Mouse (Mus musculus): Measurements from ENCODE around the gene Gtf3a. TPM values are rescaled to one million over a fixed set of nuclear protein-coding genes. Genes with fewer than 3 reads are reported as not detected.
A peak's percentile ranks its signal among the peaks of the same experiment; 100 is the strongest.

Gtf3a gene
- 82.3 and 85.5 TPM in 2 replicates for polyA plus RNA-seq (2016; fragmentation: Nextera tagmentation; extraction: Ambion mirVana)

DNA sequence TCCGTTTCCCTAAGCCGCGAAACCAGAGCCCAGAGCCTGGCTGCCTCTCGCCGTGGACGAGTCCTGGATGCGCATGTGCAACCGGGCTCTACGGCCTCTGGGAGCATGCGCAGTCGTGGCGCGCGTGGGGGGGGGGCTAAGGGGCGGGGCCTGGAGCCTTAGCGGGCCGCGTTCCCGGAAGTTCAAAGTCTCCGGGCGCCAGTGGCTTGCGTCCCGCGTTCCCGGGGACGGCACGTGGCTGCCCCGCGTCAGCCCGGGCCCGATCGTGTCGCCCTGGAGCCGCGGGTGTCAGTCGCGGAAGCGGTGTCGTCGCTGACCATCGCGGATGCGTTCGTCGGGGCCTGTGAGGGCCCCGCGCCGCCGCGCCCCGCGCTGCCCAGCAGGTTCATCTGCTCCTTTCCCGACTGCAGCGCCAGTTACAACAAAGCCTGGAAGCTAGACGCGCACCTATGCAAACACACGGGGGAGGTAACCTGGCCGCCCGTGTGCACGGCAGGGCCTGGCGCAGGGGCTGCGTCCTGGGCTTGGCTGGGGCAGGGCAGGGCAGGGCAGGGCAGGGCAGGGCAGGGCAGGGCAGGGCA is at the start of gene Gtf3a:
Gtf3a (plus strand) TSS at position 150 of the 581 bp plus-strand sequence.
- WGBS: under 1% methylated on average over 62 of the region's 62 CpGs
- Histone ChIP-seq H3K4me2 (peak within 1 kb of the TSS; percentile 89), H3K4me1 (replicated peaks) (peaks cover 11% of the 10 kb centered on the region; the same call in 1 of the 2 replicates), H3K9me3 (replicated peaks) (peaks cover 3% of the 10 kb centered on the region; the same call in 1 of the 2 replicates), H3K9ac (peak within 1 kb of the TSS; percentile 81), H3K27ac (ENCODE audit: poor library complexity, severe bottlenecking) (peak within 1 kb of the TSS; percentile 53; the same call in 1 of the 2 replicates), H3K4me3 (peak within 1 kb of the TSS; percentile 81), H3K36me3 (peaks cover 32% of the 10 kb centered on the region), H3K27me3 (replicated peaks) (no peaks in the 10 kb centered on the region)
- peak; percentile 94 for ATAC-seq (ENCODE audit: insufficient number of reproducible peaks, low FRiP score)

DNA sequence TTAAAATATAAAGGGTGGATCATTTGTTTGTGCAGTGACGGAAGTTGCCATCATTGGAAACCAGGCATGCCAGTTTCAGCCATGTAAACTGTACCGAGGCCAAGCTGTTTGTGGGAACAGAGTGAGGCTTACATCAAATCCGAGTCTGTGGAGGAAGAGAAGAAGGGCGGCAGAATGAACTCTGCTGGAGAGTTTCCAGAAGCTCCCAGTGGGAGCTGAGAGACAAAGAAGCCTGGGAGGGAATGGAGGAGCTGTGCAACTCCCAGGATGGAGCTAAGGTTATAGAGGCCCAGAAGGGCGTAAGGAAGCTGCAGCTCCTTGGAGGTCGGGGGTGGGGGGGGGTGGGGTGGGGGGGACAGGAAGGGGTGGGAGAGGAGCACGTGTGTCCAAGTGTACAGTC is 48.1 kb upstream of the Gtf3a start:
- no peak for ATAC-seq (ENCODE audit: insufficient number of reproducible peaks, low FRiP score)
- H3K9ac ChIP-seq: no peak overlapping the region
- H3K4me2 ChIP-seq: no peak overlapping the region
- no peaks in the 10 kb centered on the region for H3K27me3 ChIP-seq (replicated peaks)
- H3K36me3 ChIP-seq: no peaks in the 10 kb centered on the region
- 49% methylated on average over 7 of the region's 7 CpGs for WGBS
- no peaks in the 10 kb centered on the region for H3K9me3 ChIP-seq (replicated peaks)
- no peaks in the 10 kb centered on the region for H3K4me1 ChIP-seq (replicated peaks)
- H3K4me3 ChIP-seq: no peak overlapping the region
- no peak overlapping the region for H3K27ac ChIP-seq (ENCODE audit: poor library complexity, severe bottlenecking)

GRCm38 (mm10) chr5:146901501-146901900 is 47.0 kb upstream of the Gtf3a start:
- Histone ChIP-seq H3K4me2 (no peak overlapping the region), H3K4me3 (no peak overlapping the region), H3K36me3 (no peaks in the 10 kb centered on the region), H3K9me3 (replicated peaks) (no peaks in the 10 kb centered on the region), H3K4me1 (replicated peaks) (no peaks in the 10 kb centered on the region), H3K9ac (no peak overlapping the region), H3K27me3 (replicated peaks) (no peaks in the 10 kb centered on the region), H3K27ac (ENCODE audit: poor library complexity, severe bottlenecking) (no peak overlapping the region)
- ATAC-seq (ENCODE audit: insufficient number of reproducible peaks, low FRiP score): no peak
- 79% methylated on average over 2 of the region's 2 CpGs for WGBS

DNA sequence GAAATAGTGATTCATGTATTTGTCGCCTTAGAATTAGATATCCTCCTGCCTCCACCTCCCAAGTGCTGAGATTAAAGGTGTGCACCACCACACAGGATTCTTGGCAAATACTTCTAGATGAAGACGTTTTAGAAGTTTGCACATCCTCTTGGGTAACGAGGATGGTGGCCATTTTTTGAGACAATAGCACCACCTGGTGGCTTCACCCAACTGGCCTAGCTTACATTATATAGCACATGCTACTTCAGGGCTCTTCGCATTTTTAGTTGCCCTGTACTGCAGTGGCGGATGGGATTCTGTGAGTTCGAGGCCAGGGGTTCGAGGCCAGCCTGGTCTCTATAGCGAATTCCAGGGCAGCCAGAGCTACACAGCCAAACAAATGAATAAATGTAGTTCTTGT is 44.1 kb upstream of the Gtf3a start:
- H3K4me1 ChIP-seq (replicated peaks): no peaks in the 10 kb centered on the region
- 27% methylated on average over 8 of the region's 8 CpGs for WGBS

DNA sequence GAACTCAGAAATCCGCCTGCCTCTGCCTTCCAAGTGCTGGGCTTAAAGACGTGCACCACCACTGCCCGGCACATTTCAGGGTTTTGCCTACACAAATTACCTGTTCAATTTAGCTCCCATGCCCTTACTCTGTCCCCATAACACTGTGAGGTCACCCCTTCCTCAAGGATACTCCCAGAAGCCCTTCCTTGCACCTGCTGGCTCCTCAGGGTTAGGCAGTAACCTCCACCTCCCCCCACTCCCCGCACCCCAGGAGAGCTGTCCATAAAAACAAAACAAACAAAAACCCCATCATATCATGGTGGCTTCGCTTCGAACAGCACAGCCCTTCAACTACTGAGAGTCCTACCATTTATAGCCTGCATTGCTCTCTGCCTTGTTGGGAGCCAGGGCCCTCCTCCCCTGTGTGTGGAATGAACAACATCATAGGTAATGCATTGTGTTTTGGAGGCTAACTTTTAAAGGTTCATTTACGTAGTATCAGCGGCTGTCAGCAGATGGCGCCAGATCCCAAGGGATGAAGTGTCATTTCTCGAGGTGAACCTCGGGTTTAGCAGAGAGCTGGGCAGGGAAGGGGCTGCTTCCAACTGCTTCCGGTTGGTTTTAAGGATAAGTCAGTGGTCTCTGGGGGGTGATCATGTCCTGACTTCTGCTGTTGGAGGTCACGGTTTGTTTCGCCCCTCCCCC is 42.8 kb upstream of the Gtf3a start:
- Histone ChIP-seq H3K36me3 (no peaks in the 10 kb centered on the region), H3K4me3 (0 out of 2 replicates have a peak overlapping the region, but pooled peaks have one; percentile 15), H3K9me3 (replicated peaks) (no peaks in the 10 kb centered on the region), H3K4me2 (peak overlapping the region; percentile 44), H3K27me3 (replicated peaks) (0 out of 2 replicates have a peak, but pooled peaks cover 13% of the 10 kb centered on the region), H3K4me1 (replicated peaks) (no peaks in the 10 kb centered on the region), H3K9ac (no peak overlapping the region), H3K27ac (ENCODE audit: poor library complexity, severe bottlenecking) (no peak overlapping the region)
- peak; percentile 51; the same call in 1 of the 2 replicates for ATAC-seq (ENCODE audit: insufficient number of reproducible peaks, low FRiP score)
- WGBS: 22% methylated on average over 14 of the region's 14 CpGs

More for the DNA sequence above, 44.1 kb upstream of the Gtf3a start:
- ATAC-seq (ENCODE audit: insufficient number of reproducible peaks, low FRiP score): peak; percentile 37; the same call in 1 of the 2 replicates
- Histone ChIP-seq H3K36me3 (no peaks in the 10 kb centered on the region), H3K27ac (ENCODE audit: poor library complexity, severe bottlenecking) (no peak overlapping the region), H3K4me2 (no peak overlapping the region), H3K27me3 (replicated peaks) (0 out of 2 replicates have a peak, but pooled peaks cover 13% of the 10 kb centered on the region), H3K4me3 (no peak overlapping the region), H3K9ac (no peak overlapping the region), H3K9me3 (replicated peaks) (no peaks in the 10 kb centered on the region)

DNA sequence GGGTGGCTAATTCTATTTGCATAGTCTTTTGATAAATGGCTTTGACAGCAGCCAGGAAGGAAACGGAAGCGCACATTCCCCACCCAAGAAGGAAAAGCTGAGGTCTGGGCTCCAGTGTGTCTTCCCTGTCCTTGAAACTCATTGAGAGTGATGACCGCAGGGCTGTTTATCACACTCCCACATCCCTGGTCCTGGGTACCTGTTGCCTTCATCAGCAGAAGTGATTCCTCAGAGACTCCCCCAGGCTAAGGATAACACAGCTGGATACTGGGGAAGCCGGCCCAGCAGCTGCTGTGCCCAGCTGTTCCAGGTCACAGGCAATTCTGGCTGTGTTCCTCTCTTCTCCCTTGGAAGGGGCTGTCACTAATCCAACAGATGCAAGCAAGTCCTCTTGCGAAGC is 40.9 kb upstream of the Gtf3a start:
- Histone ChIP-seq H3K36me3 (no peaks in the 10 kb centered on the region), H3K4me1 (replicated peaks) (peaks cover 4% of the 10 kb centered on the region; the same call in 1 of the 2 replicates), H3K27ac (ENCODE audit: poor library complexity, severe bottlenecking) (no peak overlapping the region), H3K4me3 (no peak overlapping the region), H3K9ac (no peak overlapping the region), H3K9me3 (replicated peaks) (no peaks in the 10 kb centered on the region), H3K27me3 (replicated peaks) (0 out of 2 replicates have a peak, but pooled peaks cover 13% of the 10 kb centered on the region), H3K4me2 (no peak overlapping the region)
- ATAC-seq (ENCODE audit: insufficient number of reproducible peaks, low FRiP score): no peak
- WGBS: 29% methylated on average over 5 of the region's 5 CpGs

GRCm38 (mm10) chr5:146908629-146909028 is 39.8 kb upstream of the Gtf3a start:
- Histone ChIP-seq H3K4me3 (no peak overlapping the region), H3K27ac (ENCODE audit: poor library complexity, severe bottlenecking) (no peak overlapping the region), H3K4me2 (no peak overlapping the region), H3K9ac (no peak overlapping the region), H3K4me1 (replicated peaks) (peaks cover 4% of the 10 kb centered on the region; the same call in 1 of the 2 replicates), H3K36me3 (no peaks in the 10 kb centered on the region), H3K9me3 (replicated peaks) (no peaks in the 10 kb centered on the region), H3K27me3 (replicated peaks) (peaks cover 20% of the 10 kb centered on the region; the same call in 1 of the 2 replicates)
- WGBS: 44% methylated on average over 11 of the region's 11 CpGs
- ATAC-seq (ENCODE audit: insufficient number of reproducible peaks, low FRiP score): no peak

DNA sequence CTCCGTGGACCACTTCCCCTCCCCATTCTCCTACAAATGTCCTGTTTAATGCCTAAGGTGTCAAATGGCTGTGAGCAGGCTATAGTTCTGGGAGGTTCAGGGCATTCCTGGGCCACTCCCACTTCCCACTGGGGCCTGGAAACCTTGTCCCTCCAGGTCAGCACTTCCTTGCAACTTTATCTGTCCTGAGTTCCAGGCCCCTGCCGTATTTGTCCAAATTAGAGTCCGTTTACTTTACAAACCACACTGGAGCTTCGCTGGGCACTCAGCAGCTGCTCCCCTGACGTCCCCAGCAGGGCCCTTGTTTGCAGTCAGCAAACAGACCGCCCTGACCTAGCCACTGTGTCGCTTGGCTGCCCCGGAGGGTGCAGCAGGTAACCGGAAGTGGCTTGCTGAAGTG is 36.3 kb upstream of the Gtf3a start:
- no peak overlapping the region for H3K9ac ChIP-seq
- H3K27me3 ChIP-seq (replicated peaks): peaks cover 17% of the 10 kb centered on the region; the same call in 1 of the 2 replicates
- H3K4me2 ChIP-seq: no peak overlapping the region
- peaks cover 4% of the 10 kb centered on the region; the same call in 1 of the 2 replicates for H3K4me1 ChIP-seq (replicated peaks)
- H3K27ac ChIP-seq (ENCODE audit: poor library complexity, severe bottlenecking): no peak overlapping the region
- no peak overlapping the region for H3K4me3 ChIP-seq
- H3K36me3 ChIP-seq: no peaks in the 10 kb centered on the region
- H3K9me3 ChIP-seq (replicated peaks): no peaks in the 10 kb centered on the region
- no peak for ATAC-seq (ENCODE audit: insufficient number of reproducible peaks, low FRiP score)
- WGBS: 11% methylated on average over 9 of the region's 9 CpGs

- Histone ChIP-seq H3K4me3 (no peak overlapping the region), H3K4me1 (replicated peaks) (peaks cover 4% of the 10 kb centered on the region; the same call in 1 of the 2 replicates), H3K4me2 (no peak overlapping the region), H3K9ac (no peak overlapping the region), H3K27me3 (replicated peaks) (peaks cover 7% of the 10 kb centered on the region; the same call in 1 of the 2 replicates), H3K9me3 (replicated peaks) (no peaks in the 10 kb centered on the region), H3K27ac (ENCODE audit: poor library complexity, severe bottlenecking) (no peak overlapping the region), H3K36me3 (no peaks in the 10 kb centered on the region)
- 75% methylated on average over 7 of the region's 7 CpGs for WGBS
- ATAC-seq (ENCODE audit: insufficient number of reproducible peaks, low FRiP score): no peak
These were observed 35.1 kb upstream of the Gtf3a start for GRCm38 (mm10) chr5:146913355-146913754.

- Histone ChIP-seq H3K36me3 (no peaks in the 10 kb centered on the region), H3K4me3 (no peak overlapping the region), H3K4me1 (replicated peaks) (peaks cover 4% of the 10 kb centered on the region; the same call in 1 of the 2 replicates), H3K27ac (ENCODE audit: poor library complexity, severe bottlenecking) (no peak overlapping the region), H3K9me3 (replicated peaks) (no peaks in the 10 kb centered on the region), H3K27me3 (replicated peaks) (peaks cover 7% of the 10 kb centered on the region; the same call in 1 of the 2 replicates), H3K4me2 (no peak overlapping the region), H3K9ac (no peak overlapping the region)
- no peak for ATAC-seq (ENCODE audit: insufficient number of reproducible peaks, low FRiP score)
- 27% methylated on average over 9 of the region's 9 CpGs for WGBS
These were observed 34.2 kb upstream of the Gtf3a start for GRCm38 (mm10) chr5:146914088-146914766.

- ATAC-seq (ENCODE audit: insufficient number of reproducible peaks, low FRiP score): no peak
- Histone ChIP-seq H3K9ac (no peak overlapping the region), H3K4me2 (no peak overlapping the region), H3K9me3 (replicated peaks) (no peaks in the 10 kb centered on the region), H3K27ac (ENCODE audit: poor library complexity, severe bottlenecking) (no peak overlapping the region), H3K36me3 (no peaks in the 10 kb centered on the region), H3K4me3 (no peak overlapping the region), H3K27me3 (replicated peaks) (peaks cover 7% of the 10 kb centered on the region; the same call in 1 of the 2 replicates), H3K4me1 (replicated peaks) (peaks cover 17% of the 10 kb centered on the region)
- 60% methylated on average over 8 of the region's 8 CpGs for WGBS
These were observed 32.2 kb upstream of the Gtf3a start for GRCm38 (mm10) chr5:146916273-146916672.

All from heart, embryonic 12.5 days (tissue).